Mouse (Mus musculus) cerebellum, adult 9-11 months (tissue): ENCODE results near the gene Gm13278.
"Not testable (repeated sequence)": the region's sequence is repeated elsewhere in the genome, so short reads cannot be mapped to it uniquely, and the experiment has no call there.

Experiments used
- DNase-seq: peaks from one replicate; pipeline ENCODE4 v3.0.0; 2022

Gene Gm13278

DNA sequence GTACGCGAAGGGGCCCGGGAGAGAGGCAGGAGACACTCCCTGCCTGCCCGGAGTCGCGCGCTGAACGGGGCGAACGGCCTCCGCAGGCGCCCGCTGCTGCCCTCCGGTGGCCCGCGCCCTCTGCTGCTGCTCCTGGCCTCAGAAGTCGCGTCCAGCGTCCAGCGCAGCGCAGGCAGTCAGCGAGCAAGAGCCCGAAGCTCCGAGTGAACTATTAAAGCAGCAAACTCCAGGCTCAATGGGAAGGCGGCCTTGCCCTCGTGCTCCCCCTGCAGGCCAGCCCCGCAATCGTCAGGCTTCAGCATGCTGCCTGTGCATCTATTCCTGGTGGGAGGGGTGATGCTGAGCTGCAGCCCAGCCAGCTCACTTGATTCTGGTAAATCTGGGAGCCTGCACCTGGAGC, at the start of gene Gm13278:
TSS of gene Gm13278 (plus strand) at position 301 of the 400 bp plus-strand sequence.
- not testable (repeated sequence) for DNase-seq

DNA sequence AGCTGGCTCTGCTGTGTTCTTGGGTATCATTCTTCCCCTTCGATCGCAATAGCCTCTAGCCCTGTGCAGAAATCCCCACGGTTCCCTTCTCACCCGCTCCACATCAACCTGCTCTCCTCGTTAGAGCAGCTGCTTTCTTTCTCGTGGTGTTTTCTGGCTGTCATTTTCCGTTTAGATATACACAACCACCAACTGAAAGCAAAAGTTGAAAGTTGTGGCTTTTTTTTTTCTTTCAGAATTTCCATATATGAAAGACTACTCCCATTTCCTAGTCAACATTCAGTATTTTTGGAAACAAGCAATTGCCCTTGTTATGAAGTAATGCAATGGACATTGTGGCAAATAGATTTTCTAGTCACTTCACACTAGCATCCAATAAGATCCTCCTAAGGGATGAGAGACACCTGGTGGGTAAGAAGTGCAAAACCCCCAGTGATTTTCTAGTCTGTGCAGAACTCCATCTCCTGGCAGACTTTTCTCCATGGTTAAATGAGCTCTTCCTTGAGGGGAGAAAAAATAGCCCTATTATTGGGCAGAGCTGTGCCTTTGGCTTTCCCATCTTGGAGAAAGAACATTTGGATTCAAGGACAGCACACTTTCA, 48.5 kb upstream of the Gm13278 start:
- DNase-seq: no peak

DNA sequence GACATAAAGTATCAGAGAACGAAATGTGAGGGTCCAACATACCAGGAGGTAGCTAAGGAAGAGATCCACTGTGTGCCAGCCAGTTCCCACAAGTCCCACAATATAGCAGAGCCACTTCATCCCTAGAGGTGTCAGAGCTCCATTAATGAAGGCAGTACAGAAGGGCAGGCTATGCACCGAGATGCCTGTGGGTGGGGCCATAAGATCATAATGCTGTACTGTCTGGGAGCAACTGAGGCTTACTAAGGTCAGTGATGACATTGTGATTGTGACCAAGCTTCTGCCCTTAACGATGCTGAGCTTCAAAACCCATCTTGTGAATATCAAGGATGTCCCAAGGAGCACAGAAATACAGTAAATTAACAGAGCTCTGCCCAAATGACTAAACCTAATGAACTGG, 47.1 kb upstream of the Gm13278 start:
- no peak for DNase-seq

DNA sequence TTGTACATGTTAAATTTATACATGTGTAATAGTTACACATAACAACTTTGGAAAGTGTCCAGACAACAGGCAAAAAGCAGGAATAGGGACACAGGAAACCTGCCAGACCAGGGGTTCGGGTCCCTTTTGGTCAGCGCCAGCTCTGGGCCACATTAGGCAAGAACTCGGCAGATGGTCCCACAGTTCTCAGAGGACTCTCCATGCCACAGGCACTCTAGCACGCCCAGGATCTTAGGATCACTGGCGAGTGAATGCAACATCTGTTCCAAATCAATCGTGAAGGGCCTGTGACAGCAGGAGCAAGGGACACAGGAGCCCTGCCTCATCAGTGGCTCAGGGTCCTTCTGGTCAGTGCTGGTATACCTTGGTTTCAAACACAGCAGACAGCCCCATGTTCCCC, 41.4 kb upstream of the Gm13278 start:
- no peak for DNase-seq

DNA sequence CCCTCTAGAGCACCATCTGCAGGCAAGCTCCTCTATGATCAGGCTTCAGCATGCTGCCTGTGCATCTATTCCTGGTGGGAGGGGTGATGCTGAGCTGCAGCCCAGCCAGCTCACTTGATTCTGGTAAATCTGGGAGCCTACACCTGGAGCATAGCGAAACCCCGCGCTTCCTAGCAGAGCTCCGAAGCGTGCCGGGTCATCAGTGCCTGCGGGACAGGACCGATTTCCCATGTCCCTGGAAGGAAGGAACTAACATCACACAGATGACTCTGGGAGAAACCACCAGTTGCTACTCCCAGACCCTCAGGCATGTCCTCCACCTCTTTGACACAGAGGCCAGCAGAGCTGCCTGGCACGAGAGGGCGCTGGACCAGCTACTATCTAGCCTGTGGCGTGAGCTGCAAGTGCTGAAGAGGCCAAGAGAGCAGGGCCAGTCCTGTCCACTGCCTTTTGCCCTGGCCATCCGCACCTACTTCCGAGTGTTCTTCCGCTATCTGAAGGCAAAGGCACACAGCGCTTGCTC, 36.5 kb upstream of the Gm13278 start, which contains the start of gene Gm13271:
TSS of gene Gm13271 (plus strand) at position 51 of the 523 bp plus-strand sequence.
- peak; percentile 92 for DNase-seq

DNA sequence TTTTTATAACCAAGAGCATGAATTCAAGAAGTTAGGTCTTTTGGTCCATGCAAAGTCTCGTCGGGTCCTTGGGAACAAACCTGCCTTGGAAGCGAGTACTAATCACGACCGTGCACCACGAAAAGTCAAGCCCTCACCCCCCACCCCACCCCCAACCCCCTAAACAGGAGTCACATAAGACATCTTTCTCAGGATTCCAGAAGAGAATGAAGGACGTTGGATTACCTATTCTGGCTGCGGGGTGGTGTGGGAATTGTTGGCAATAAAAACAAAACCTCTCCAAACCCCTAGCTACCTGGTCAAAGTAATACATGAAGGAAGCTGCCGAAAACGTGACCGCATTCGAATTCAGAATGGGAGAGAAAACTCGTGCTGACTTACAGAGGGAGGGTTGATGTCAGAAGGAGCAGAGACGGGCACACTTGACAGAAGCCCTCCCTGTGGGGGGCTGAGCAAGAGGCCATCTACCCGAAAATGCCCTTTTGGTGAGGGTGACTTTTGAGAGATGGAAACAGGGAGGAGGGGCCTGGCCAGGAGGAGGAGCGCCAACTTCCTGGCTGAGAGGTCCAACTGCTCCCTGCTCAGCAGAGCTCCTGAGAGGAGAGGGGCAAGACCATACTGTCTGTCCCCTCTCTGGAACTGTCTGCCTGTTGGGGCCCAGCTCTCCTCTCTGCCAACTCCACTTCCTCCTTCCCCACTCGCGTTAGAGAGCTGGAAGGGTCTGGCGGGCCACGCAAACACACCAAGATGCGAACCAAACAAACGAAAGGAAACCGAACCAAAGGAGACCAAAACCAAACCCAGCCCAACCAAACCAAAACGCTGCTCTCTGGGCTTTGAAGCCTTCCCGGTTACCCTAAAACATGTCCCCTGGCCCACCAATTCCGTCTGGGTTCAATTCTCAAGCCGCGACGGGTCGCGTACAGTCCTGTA, 34.5 kb upstream of the Gm13278 start:
- DNase-seq: peak; percentile 46

DNA sequence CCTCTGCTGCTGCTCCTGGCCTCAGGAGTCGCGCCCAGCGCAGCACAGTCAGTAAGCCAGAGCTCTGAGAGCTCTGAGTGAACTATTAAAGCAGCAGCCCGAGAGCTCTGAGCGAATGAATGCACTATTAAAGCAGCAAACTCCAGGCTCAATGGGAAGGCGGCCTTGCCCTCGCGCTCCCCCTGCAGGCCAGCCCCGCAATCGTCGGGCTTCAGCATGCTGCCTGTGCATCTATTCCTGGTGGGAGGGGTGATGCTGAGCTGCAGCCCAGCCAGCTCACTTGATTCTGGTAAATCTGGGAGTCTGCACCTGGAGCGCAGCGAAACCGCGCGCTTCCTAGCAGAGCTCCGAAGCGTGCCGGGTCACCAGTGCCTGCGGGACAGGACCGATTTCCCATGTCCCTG, 33.7 kb upstream of the Gm13278 start:
- DNase-seq: peak; percentile 96

DNA sequence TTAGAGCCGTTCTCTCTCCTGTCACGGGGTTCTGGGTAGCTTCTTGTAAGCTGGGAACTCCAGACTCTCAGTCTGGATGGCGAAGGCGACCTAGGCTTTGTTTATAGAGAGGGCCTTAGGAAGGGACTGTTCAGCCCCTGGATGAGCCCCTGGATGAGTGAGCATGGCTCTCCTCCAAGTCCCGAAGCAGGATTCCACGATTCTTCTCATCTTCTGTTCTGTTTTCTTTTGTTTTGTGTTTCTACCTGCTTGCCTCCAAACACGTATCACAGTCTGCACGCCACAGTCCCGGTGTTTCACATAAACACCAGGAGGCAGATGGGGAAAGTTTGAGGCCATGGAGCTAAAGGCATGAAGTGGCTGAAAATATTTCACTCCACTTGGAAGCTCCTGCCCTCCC, 32.6 kb upstream of the Gm13278 start:
- DNase-seq: peak; percentile 55

DNA sequence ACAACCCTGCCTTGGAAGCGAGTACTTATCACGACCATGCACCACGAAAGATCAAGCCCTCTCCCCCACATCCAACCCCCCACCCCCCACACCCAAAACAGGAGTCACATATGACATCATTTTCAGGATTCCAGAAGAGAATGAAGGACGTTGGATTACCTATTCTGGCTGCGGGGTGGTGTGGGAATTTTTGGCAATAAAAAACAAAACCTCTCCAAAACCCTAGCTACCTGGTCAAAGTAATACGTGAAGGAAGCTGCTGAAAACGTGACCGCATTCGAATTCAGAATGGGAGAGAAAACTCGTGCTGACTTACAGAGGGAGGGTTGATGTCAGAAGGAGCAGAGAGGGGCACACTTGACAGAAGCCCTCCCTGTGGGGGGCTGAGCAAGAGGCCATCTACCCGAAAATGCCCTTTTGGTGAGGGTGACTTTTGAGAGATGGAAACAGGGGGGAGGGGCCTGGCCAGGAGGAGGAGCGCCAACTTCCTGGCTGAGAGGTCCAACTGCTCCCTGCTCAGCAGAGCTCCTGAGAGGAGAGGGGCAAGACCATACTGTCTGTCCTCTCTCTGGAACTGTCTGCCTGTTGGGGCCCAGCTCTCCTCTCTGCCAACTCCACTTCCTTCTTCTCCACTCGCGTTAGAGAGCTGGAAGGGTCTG, 31.6 kb upstream of the Gm13278 start, which contains the start of gene Gm13283:
TSS of gene Gm13283 (plus strand) at position 510 of the 659 bp plus-strand sequence.
- peak; percentile 81 for DNase-seq

DNA sequence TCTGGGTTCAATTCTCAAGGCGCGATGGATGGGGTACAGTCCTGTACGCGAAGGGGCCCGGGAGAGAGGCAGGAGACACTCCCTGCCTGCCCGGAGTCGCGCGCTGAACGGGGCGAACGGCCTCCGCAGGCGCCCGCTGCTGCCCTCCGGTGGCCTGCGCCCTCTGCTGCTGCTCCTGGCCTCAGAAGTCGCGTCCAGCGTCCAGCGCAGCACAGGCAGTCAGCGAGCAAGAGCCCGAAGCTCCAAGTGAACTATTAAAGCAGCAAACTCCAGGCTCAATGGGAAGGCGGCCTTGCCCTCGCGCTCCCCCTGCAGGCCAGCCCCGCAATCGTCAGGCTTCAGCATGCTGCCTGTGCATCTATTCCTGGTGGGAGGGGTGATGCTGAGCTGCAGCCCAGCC, 30.9 kb upstream of the Gm13278 start:
- DNase-seq: peak; percentile 80

DNA sequence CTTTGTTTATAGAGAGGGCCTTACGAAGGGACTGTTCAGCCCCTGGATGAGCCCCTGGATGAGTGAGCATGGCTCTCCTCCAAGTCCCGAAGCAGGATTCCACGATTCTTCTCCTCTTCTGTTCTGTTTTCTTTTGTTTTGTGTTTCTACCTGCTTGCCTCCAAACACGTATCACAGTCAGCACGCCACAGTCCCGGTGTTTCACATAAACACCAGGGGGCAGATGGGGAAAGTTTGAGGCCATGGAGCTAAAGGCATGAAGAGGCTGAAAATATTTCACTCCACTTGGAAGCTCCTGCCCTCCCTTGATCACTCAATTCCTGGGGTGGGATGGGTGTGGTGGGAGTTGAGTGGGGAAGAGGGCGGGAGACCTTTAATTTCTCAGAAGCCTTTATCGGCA, 29.6 kb upstream of the Gm13278 start:
- DNase-seq: peak; percentile 89

DNA sequence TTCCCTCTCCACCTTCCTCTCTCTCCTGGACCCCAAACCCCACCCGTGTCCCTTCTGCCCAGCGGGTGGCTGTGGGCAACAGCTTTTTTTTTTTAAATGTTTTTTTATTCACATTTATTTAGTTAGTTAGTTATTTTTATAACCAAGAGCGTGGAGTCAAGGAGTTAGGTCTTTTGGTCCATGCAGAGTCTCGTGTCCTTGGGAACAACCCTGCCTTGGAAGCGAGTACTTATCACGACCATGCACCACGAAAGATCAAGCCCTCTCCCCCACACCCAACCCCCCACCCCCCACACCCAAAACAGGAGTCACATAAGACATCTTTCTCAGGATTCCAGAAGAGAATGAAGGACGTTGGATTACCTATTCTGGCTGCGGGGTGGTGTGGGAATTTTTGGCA, 29.0 kb upstream of the Gm13278 start:
- DNase-seq: peak; percentile 58

DNA sequence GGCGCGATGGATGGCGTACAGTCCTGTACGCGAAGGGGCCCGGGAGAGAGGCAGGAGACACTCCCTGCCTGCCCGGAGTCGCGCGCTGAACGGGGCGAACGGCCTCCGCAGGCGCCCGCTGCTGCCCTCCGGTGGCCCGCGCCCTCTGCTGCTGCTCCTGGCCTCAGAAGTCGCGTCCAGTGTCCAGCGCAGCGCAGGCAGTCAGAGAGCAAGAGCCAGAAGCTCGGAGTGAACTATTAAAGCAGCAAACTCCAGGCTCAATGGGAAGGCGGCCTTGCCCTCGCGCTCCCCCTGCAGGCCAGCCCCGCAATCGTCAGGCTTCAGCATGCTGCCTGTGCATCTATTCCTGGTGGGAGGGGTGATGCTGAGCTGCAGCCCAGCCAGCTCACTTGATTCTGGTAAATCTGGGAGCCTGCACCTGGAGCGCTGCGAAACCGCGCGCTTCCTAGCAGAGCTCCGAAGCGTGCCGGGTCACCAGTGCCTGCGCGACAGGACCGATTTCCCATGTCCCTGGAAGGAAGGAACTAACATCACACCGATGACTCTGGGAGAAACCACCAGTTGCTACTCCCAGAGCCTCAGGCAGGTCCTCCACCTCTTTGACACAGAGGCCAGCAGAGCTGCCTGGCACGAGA, 27.8 kb upstream of the Gm13278 start:
- DNase-seq: peak; percentile 68

DNA sequence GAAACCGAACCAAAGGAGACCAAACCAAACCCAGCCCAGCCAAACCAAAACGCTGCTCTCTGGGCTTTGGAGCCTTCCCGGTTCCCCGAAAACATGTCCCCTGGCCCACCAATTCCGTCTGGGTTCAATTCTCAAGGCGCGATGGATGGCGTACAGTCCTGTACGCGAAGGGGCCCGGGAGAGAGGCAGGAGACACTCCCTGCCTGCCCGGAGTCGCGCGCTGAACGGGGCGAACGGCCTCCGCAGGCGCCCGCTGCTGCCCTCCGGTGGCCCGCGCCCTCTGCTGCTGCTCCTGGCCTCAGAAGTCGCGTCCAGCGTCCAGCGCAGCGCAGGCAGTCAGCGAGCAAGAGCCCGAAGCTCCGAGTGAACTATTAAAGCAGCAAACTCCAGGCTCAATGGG, 17.8 kb upstream of the Gm13278 start, which contains the start of gene Gm13290:
TSS of gene Gm13290 (plus strand) at position 301 of the 400 bp plus-strand sequence.
- DNase-seq: not testable (repeated sequence)

DNA sequence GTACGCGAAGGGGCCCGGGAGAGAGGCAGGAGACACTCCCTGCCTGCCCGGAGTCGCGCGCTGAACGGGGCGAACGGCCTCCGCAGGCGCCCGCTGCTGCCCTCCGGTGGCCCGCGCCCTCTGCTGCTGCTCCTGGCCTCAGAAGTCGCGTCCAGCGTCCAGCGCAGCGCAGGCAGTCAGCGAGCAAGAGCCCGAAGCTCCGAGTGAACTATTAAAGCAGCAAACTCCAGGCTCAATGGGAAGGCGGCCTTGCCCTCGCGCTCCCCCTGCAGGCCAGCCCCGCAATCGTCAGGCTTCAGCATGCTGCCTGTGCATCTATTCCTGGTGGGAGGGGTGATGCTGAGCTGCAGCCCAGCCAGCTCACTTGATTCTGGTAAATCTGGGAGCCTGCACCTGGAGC, 14.7 kb upstream of the Gm13278 start, which contains the start of gene Gm13289:
TSS of gene Gm13289 (plus strand) at position 301 of the 400 bp plus-strand sequence.
- not testable (repeated sequence) for DNase-seq

DNA sequence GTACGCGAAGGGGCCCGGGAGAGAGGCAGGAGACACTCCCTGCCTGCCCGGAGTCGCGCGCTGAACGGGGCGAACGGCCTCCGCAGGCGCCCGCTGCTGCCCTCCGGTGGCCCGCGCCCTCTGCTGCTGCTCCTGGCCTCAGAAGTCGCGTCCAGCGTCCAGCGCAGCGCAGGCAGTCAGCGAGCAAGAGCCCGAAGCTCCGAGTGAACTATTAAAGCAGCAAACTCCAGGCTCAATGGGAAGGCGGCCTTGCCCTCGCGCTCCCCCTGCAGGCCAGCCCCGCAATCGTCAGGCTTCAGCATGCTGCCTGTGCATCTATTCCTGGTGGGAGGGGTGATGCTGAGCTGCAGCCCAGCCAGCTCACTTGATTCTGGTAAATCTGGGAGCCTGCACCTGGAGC, 11.8 kb upstream of the Gm13278 start, which contains the start of gene Gm13272:
TSS of gene Gm13272 (plus strand) at position 301 of the 400 bp plus-strand sequence.
- DNase-seq: not testable (repeated sequence)

DNA sequence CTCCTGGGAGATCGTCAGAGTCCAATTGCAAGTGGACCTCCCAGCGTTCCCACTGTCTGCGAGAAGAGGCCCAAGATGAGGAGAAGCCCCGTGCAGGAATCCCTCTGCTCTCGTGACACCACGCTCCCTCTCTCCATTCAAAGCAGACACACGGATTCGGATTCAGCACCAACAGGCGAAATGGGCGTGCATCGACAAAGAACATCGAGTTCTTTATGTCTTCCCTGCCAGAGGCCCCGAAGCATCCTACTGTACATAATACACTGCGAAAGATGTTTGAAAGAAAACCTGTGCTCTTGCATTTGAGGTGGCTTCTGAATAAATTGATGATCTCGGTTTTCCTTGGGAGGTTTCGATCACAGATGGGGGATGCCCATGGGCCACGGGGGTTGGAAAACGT, 11.0 kb upstream of the Gm13278 start:
- peak; percentile 44 for DNase-seq

DNA sequence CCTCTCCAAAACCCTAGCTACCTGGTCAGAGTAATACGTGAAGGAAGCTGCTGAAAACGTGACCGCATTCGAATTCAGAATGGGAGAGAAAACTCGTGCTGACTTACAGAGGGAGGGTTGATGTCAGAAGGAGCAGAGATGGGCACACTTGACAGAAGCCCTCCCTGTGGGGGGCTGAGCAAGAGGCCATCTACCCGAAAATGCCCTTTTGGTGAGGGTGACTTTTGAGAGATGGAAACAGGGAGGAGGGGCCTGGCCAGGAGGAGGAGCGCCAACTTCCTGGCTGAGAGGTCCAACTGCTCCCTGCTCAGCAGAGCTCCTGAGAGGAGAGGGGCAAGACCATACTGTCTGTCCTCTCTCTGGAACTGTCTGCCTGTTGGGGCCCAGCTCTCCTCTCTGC, 9.5 kb upstream of the Gm13278 start, which contains the start of gene Ifnz:
TSS of gene Ifnz (plus strand) at position 301 of the 400 bp plus-strand sequence.
- DNase-seq: not testable (repeated sequence)

DNA sequence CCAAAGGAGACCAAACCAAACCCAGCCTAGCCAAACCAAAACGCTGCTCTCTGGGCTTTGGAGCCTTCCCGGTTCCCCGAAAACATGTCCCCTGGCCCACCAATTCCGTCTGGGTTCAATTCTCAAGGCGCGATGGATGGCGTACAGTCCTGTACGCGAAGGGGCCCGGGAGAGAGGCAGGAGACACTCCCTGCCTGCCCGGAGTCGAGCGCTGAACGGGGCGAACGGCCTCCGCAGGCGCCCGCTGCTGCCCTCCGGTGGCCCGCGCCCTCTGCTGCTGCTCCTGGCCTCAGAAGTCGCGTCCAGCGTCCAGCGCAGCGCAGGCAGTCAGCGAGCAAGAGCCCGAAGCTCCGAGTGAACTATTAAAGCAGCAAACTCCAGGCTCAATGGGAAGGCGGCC, 9.0 kb upstream of the Gm13278 start:
- not testable (repeated sequence) for DNase-seq

DNA sequence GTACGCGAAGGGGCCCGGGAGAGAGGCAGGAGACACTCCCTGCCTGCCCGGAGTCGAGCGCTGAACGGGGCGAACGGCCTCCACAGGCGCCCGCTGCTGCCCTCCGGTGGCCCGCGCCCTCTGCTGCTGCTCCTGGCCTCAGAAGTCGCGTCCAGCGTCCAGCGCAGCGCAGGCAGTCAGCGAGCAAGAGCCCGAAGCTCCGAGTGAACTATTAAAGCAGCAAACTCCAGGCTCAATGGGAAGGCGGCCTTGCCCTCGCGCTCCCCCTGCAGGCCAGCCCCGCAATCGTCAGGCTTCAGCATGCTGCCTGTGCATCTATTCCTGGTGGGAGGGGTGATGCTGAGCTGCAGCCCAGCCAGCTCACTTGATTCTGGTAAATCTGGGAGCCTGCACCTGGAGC, 5.9 kb upstream of the Gm13278 start, which contains the start of gene Gm13276:
TSS of gene Gm13276 (plus strand) at position 301 of the 400 bp plus-strand sequence.
- DNase-seq: not testable (repeated sequence)

DNA sequence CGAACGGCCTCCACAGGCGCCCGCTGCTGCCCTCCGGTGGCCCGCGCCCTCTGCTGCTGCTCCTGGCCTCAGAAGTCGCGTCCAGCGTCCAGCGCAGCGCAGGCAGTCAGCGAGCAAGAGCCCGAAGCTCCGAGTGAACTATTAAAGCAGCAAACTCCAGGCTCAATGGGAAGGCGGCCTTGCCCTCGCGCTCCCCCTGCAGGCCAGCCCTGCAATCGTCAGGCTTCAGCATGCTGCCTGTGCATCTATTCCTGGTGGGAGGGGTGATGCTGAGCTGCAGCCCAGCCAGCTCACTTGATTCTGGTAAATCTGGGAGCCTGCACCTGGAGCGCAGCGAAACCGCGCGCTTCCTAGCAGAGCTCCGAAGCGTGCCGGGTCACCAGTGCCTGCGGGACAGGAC, 2.9 kb upstream of the Gm13278 start, which contains the start of gene Gm13277:
TSS of gene Gm13277 (plus strand) at position 231 of the 400 bp plus-strand sequence.
- peak; percentile 75 for DNase-seq
